Mouse (Mus musculus): ENCODE measurements around the gene Naif1. TPM values are rescaled to one million over a fixed set of nuclear protein-coding genes. Genes with fewer than 3 reads are reported as not detected.

Naif1 gene
- polyA plus RNA-seq, 1 experiment from 2014 or later: 6.4 TPM

DNA sequence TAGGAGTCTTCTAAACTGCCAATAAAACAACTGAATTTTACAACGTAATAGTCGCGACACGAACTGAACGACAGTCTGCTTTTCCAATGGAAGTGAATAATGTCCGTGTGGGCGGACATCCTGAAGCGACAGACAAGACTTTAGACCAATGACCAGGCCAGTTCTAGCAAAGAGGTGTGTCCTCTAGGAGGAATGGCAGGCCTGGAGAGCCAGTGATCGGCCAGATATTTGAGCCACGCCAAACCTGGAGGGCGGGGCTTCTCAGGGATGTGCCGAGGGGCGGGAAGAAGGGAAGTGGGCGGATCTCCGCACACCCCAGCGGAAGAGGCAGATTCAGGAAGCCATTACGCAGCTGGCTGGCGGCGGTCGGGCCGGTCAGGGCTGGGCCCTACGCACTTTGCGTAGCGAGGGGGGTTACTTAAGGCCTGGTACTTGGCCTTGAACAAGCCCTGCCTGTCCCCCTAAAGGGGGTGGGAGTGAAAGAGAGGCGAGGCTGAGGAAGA is 1.7 kb downstream of the Naif1 start:
- DNase-seq (ENCODE audit: low spot score, missing footprints): peak; percentile 99
- Histone ChIP-seq H3K36me3 (ENCODE audit: control insufficient read depth, insufficient read depth, low read length) (no peaks in the 10 kb centered on the region), H3K27ac (ENCODE audit: low read depth, low read length) (peak overlapping the region; percentile 83), H3K9me3 (ENCODE audit: control insufficient read depth, low read length) (no peaks in the 10 kb centered on the region), H3K9ac (ENCODE audit: low read length) (peak overlapping the region; percentile 51), H3K27me3 (ENCODE audit: control insufficient read depth, insufficient read depth, low read length) (no peaks in the 10 kb centered on the region), H3K4me1 (ENCODE audit: control insufficient read depth, insufficient read depth, low read length) (peaks cover 13% of the 10 kb centered on the region), H3K4me2 (peak overlapping the region; percentile 81), H3K4me3 (ENCODE audit: low read depth, low read length) (peak overlapping the region; percentile 77)
- ATAC-seq (ENCODE audit: low FRiP score): peak; percentile 95
- under 1% methylated on average over 25 of the region's 25 CpGs for WGBS

DNA sequence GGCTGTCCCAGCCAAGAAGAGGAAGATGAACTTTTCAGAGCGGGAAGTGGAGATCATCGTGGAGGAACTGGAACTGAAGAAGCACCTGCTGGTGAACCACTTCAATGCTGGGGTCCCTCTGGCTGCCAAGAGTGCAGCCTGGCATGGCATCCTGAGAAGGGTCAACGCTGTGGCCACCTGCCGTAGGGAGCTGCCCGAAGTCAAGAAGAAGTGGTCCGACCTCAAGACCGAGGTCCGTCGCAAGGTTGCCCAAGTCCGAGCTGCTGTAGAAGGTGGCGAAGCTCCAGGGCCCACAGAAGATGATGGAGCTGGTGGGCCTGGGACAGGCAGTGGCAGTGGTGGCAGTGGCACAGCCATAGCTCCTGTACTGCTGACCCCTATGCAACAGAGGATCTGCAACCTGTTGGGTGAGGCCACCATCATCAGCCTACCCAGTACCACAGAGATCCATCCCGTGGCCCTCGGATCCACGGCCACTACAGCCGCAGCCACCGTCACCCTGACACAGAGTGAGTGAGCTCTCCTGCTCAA is 2.2 kb downstream of the Naif1 start:
- Histone ChIP-seq H3K4me3 (ENCODE audit: low read depth, low read length) (peak overlapping the region; percentile 77), H3K4me1 (ENCODE audit: control insufficient read depth, insufficient read depth, low read length) (peaks cover 13% of the 10 kb centered on the region), H3K27ac (ENCODE audit: low read depth, low read length) (no peak overlapping the region), H3K4me2 (peak overlapping the region; percentile 81), H3K9me3 (ENCODE audit: control insufficient read depth, low read length) (no peaks in the 10 kb centered on the region), H3K36me3 (ENCODE audit: control insufficient read depth, insufficient read depth, low read length) (no peaks in the 10 kb centered on the region), H3K27me3 (ENCODE audit: control insufficient read depth, insufficient read depth, low read length) (no peaks in the 10 kb centered on the region), H3K9ac (ENCODE audit: low read length) (peak overlapping the region; percentile 47)
- DNase-seq (ENCODE audit: low spot score, missing footprints): no peak
- no peak for ATAC-seq (ENCODE audit: low FRiP score)
- 96% methylated on average over 16 of the region's 16 CpGs for WGBS

DNA sequence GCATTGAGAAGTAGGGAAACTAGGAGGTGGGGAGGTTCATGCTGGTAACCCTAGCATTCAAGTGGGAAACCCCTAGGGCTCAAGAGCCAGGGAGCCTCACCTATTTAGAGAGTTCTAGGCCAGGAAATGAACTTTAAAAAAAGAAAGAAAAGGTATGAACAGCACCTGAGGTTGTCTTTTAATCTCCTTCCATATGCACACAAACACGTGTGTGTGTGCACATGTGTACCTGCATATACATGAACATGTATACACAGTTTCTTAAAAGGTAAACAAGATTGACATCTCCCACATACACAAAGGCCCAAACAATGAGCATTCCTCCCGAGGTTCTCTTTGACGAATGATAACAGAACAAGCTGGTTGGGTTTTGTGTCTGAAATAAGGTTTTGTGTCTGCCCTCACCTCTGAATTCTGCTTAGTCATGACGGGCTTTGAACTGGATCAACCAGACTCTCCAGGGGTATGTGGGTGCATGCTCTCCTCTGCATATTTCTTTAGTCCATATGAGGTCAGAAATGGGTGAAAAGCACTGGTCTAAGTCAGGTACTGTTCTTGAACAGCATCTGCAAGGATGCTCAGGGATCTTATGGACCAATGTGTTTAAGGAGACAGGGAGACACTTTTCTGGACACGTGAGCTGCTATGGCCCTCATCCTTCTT is 3.5 kb downstream of the Naif1 start:
- H3K9me3 ChIP-seq (ENCODE audit: control insufficient read depth, low read length): no peaks in the 10 kb centered on the region
- H3K27me3 ChIP-seq (ENCODE audit: control insufficient read depth, insufficient read depth, low read length): no peaks in the 10 kb centered on the region
- ATAC-seq (ENCODE audit: low FRiP score): no peak
- no peak overlapping the region for H3K9ac ChIP-seq (ENCODE audit: low read length)
- no peak overlapping the region for H3K4me2 ChIP-seq
- WGBS: 89% methylated on average over 5 of the region's 5 CpGs
- no peaks in the 10 kb centered on the region for H3K36me3 ChIP-seq (ENCODE audit: control insufficient read depth, insufficient read depth, low read length)
- H3K27ac ChIP-seq (ENCODE audit: low read depth, low read length): no peak overlapping the region
- DNase-seq (ENCODE audit: low spot score, missing footprints): no peak
- H3K4me3 ChIP-seq (ENCODE audit: low read depth, low read length): no peak overlapping the region
- peaks cover 13% of the 10 kb centered on the region for H3K4me1 ChIP-seq (ENCODE audit: control insufficient read depth, insufficient read depth, low read length)

DNA sequence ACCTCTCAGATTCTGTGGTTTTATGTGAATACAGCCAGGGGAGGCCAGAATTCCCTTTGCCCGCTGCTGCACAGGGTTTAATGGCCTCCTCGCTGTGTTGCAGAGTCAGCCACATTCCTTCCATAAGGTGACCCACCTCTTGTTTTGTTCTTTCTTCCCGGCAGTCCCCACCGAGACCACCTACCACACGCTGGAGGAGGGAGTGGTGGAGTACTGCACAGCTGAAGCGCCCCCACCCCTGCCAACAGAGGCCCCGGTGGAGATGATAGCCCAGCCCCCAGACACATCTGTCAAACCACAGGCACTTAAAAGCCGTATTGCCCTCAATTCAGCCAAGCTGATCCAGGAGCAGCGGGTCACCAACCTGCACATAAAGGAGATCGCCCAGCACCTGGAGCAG is 4.4 kb downstream of the Naif1 start:
- no peak for ATAC-seq (ENCODE audit: low FRiP score)
- Histone ChIP-seq H3K9me3 (ENCODE audit: control insufficient read depth, low read length) (no peaks in the 10 kb centered on the region), H3K27me3 (ENCODE audit: control insufficient read depth, insufficient read depth, low read length) (no peaks in the 10 kb centered on the region), H3K4me2 (no peak overlapping the region), H3K4me1 (ENCODE audit: control insufficient read depth, insufficient read depth, low read length) (peaks cover 13% of the 10 kb centered on the region), H3K4me3 (ENCODE audit: low read depth, low read length) (no peak overlapping the region), H3K27ac (ENCODE audit: low read depth, low read length) (no peak overlapping the region), H3K9ac (ENCODE audit: low read length) (no peak overlapping the region), H3K36me3 (ENCODE audit: control insufficient read depth, insufficient read depth, low read length) (no peaks in the 10 kb centered on the region)
- WGBS: 90% methylated on average over 10 of the region's 10 CpGs
- no peak for DNase-seq (ENCODE audit: low spot score, missing footprints)

DNA sequence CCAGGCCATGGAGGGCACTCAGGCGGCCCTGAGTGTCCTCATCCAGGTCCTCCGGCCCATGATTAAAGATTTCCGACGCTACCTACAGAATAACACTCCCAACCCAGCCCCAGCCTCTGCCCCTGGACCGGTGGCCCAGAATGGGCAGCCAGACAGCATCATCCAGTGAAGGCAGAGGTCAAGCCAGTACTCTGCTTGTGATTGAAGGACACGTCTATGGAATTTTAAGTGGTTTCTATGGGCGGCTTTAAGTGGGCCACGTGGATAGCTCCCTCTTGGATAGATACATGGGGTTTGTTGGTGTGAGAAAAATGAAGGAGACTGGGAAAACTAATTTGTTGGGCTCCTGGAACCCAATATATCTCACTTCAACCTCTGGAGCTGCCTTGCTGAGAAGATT is 4.8 kb downstream of the Naif1 start:
- 91% methylated on average over 8 of the region's 8 CpGs for WGBS

DNA sequence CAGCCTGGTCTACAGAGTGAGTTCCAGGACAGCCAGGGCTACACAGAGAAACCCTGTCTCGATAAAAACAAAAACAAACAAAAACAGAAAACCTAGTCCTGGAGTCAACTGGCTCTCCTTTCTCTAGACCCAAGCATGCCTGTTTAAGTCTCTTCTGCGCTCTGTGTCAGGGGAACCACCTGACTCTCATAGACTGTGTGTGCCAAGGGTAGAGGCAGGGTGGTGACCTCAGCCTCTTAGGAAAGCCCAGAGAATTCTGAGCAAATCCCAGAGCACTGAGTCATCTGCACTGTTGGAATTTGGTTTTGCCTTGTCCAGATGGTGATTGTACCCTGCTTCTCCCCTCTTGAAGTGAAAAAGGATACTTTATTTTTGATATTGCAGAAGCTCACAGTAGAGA is 8.0 kb downstream of the Naif1 start:
- Histone ChIP-seq H3K9ac (ENCODE audit: low read length) (no peak overlapping the region), H3K36me3 (ENCODE audit: control insufficient read depth, insufficient read depth, low read length) (no peaks in the 10 kb centered on the region), H3K4me1 (ENCODE audit: control insufficient read depth, insufficient read depth, low read length) (no peaks in the 10 kb centered on the region), H3K4me3 (ENCODE audit: low read depth, low read length) (no peak overlapping the region), H3K27me3 (ENCODE audit: control insufficient read depth, insufficient read depth, low read length) (no peaks in the 10 kb centered on the region), H3K9me3 (ENCODE audit: control insufficient read depth, low read length) (no peaks in the 10 kb centered on the region), H3K4me2 (no peak overlapping the region), H3K27ac (ENCODE audit: low read depth, low read length) (no peak overlapping the region)
- DNase-seq (ENCODE audit: low spot score, missing footprints) (no peak), ATAC-seq (ENCODE audit: low FRiP score) (no peak)
- 89% methylated on average over 2 of the region's 2 CpGs for WGBS

More for the DNA sequence above, 4.8 kb downstream of the Naif1 start:
- Histone ChIP-seq H3K27ac (ENCODE audit: low read depth, low read length) (no peak overlapping the region), H3K4me3 (ENCODE audit: low read depth, low read length) (no peak overlapping the region), H3K27me3 (ENCODE audit: control insufficient read depth, insufficient read depth, low read length) (no peaks in the 10 kb centered on the region), H3K9me3 (ENCODE audit: control insufficient read depth, low read length) (no peaks in the 10 kb centered on the region), H3K4me1 (ENCODE audit: control insufficient read depth, insufficient read depth, low read length) (peaks cover 13% of the 10 kb centered on the region), H3K36me3 (ENCODE audit: control insufficient read depth, insufficient read depth, low read length) (no peaks in the 10 kb centered on the region), H3K4me2 (no peak overlapping the region), H3K9ac (ENCODE audit: low read length) (no peak overlapping the region)
- no peak for DNase-seq (ENCODE audit: low spot score, missing footprints)
- no peak for ATAC-seq (ENCODE audit: low FRiP score)

DNA sequence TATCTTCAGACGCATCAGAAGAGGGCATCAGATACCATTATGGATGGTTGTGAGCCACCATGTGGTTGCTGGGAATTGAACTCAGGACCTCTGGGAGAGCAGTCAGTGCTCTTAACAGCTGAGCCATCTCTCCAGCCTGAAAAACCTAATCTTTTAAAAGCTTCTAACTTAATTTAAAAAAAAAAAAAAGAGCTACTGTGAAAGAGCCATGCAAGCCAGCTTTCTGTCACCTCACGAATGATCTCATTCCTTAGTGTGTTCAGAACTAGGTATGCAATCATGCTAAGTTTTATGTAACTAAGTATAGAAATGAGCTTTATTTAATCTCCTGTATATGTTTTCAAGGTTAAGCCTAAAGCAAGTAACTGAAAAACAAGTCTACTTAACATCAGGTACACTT is 9.4 kb downstream of the Naif1 start:
- Histone ChIP-seq H3K27ac (ENCODE audit: low read depth, low read length) (no peak overlapping the region), H3K27me3 (ENCODE audit: control insufficient read depth, insufficient read depth, low read length) (no peaks in the 10 kb centered on the region), H3K4me1 (ENCODE audit: control insufficient read depth, insufficient read depth, low read length) (no peaks in the 10 kb centered on the region), H3K9ac (ENCODE audit: low read length) (no peak overlapping the region), H3K4me2 (no peak overlapping the region), H3K36me3 (ENCODE audit: control insufficient read depth, insufficient read depth, low read length) (no peaks in the 10 kb centered on the region), H3K4me3 (ENCODE audit: low read depth, low read length) (no peak overlapping the region), H3K9me3 (ENCODE audit: control insufficient read depth, low read length) (no peaks in the 10 kb centered on the region)
- ATAC-seq (ENCODE audit: low FRiP score) (no peak), DNase-seq (ENCODE audit: low spot score, missing footprints) (no peak)
- WGBS: 97% methylated on average over 2 of the region's 2 CpGs

DNA sequence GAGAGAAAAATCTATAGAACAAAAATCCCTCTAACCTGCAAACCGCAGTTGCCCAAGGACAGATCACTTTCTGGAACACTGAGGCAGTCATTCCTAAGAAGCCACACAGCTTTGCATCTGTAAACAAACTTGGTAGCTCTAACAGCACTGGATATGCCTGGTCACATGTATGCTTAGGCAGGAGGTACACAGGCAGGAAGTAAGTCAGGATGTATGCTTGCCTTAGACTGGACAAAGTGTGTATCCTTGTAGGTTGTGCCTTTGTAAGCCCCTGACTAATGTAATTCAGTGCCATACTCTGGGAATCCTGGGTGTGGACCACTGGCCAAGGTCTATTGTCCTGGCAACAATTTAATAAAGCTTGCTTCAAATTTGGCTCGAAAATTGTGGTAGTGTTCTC is 13.5 kb downstream of the Naif1 start:
- Histone ChIP-seq H3K9ac (ENCODE audit: low read length) (no peak overlapping the region), H3K27ac (ENCODE audit: low read depth, low read length) (no peak overlapping the region), H3K4me1 (ENCODE audit: control insufficient read depth, insufficient read depth, low read length) (no peaks in the 10 kb centered on the region), H3K36me3 (ENCODE audit: control insufficient read depth, insufficient read depth, low read length) (no peaks in the 10 kb centered on the region), H3K9me3 (ENCODE audit: control insufficient read depth, low read length) (no peaks in the 10 kb centered on the region), H3K4me2 (no peak overlapping the region), H3K27me3 (ENCODE audit: control insufficient read depth, insufficient read depth, low read length) (no peaks in the 10 kb centered on the region), H3K4me3 (ENCODE audit: low read depth, low read length) (no peak overlapping the region)
- ATAC-seq (ENCODE audit: low FRiP score) (no peak), DNase-seq (ENCODE audit: low spot score, missing footprints) (no peak)
- 74% methylated on average over 2 of the region's 2 CpGs for WGBS

DNA sequence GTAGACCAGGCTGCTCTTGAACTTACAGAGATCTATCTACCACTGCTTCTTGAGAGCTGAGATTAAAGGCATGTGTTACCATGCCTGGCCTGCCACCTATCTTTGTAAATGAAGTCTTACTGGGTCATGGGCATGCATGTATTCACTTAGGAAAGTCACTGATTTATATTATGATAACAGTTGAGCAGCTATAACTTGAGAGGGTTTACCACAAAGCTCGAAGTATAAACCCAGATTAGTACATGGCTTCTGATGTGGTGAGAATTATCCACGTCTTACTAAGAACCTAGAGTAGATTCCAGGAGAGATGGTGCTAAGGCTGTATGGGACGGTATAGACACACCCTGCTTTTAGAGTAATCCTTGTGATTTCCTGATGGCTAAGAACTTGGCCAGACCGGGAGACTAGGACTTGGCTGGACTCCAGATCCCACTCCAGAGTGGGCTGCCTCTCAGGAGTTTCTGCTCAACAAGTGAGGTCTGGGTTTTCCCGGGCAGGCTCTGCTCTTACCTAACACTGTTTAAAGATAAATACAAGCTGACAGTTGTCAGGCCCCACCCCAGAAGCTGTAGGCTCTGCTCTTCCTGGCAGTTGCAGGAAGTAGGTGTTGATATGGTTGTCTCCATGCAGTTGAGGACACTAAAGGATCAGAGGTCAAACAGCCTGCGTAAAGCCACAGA is 14.1 kb downstream of the Naif1 start:
- no peak overlapping the region for H3K4me2 ChIP-seq
- no peak overlapping the region for H3K27ac ChIP-seq (ENCODE audit: low read depth, low read length)
- ATAC-seq (ENCODE audit: low FRiP score) (no peak), DNase-seq (ENCODE audit: low spot score, missing footprints) (no peak)
- H3K4me3 ChIP-seq (ENCODE audit: low read depth, low read length): no peak overlapping the region
- H3K27me3 ChIP-seq (ENCODE audit: control insufficient read depth, insufficient read depth, low read length): no peaks in the 10 kb centered on the region
- no peaks in the 10 kb centered on the region for H3K4me1 ChIP-seq (ENCODE audit: control insufficient read depth, insufficient read depth, low read length)
- no peaks in the 10 kb centered on the region for H3K36me3 ChIP-seq (ENCODE audit: control insufficient read depth, insufficient read depth, low read length)
- 87% methylated on average over 6 of the region's 6 CpGs for WGBS
- no peaks in the 10 kb centered on the region for H3K9me3 ChIP-seq (ENCODE audit: control insufficient read depth, low read length)
- no peak overlapping the region for H3K9ac ChIP-seq (ENCODE audit: low read length)

Measured in midbrain, embryonic 11.5 days (tissue).